Mouse (Mus musculus) C2C12 (cell line): ENCODE data around the gene Fibp. TPM values are rescaled to one million over a fixed set of nuclear protein-coding genes. Genes with fewer than 3 reads are reported as not detected.
"Not testable (repeated sequence)": the region's sequence is repeated elsewhere in the genome, so short reads cannot be mapped to it uniquely, and the experiment has no call there.

Experiments
- H3K27me3 ChIP-seq: one replicate; pipeline ENCODE4 v1.6.1; 2011; ENCODE audit not compliant: control insufficient read depth, insufficient read depth, insufficient read length
- H3K36me3 ChIP-seq: one replicate; pipeline ENCODE4 v1.6.1; 2011; ENCODE audit not compliant: control insufficient read depth, insufficient read depth
- H3K4me3 ChIP-seq: one replicate; pipeline ENCODE4 v1.5.1; 2011; ENCODE audit warnings: mild to moderate bottlenecking, control low read depth; ENCODE audit not compliant: poor library complexity, insufficient read depth, severe bottlenecking
- H3K79me2 ChIP-seq: one replicate; pipeline ENCODE4 v1.6.1; 2011; ENCODE audit not compliant: control insufficient read depth, insufficient read depth
- H3K79me3 ChIP-seq: one replicate; pipeline ENCODE4 v1.6.1; 2011; ENCODE audit warnings: low read depth, control low read depth
- H3ac ChIP-seq: one replicate; pipeline ENCODE3; 2011; ENCODE audit warnings: low read depth; ENCODE audit not compliant: control insufficient read depth, insufficient read length
- CEBPB ChIP-seq: IDR thresholded peaks from one replicate; pipeline ENCODE4 v1.6.1; 2011; ENCODE audit warnings: low read depth, mild to moderate bottlenecking, control low read depth, moderate library complexity
- CTCF ChIP-seq: IDR thresholded peaks from one replicate; pipeline ENCODE4 v1.5.1; 2011; ENCODE audit not compliant: control insufficient read depth, insufficient read depth, insufficient read length
- FOSL1 ChIP-seq: IDR thresholded peaks from one replicate; pipeline ENCODE4 v1.8.0; 2011; ENCODE audit warnings: mild to moderate bottlenecking, low read length; ENCODE audit not compliant: poor library complexity, insufficient read depth, severe bottlenecking
- MAX ChIP-seq: IDR thresholded peaks from one replicate; pipeline ENCODE4 v1.6.1; 2011; ENCODE audit warnings: mild to moderate bottlenecking, control low read depth
- MYOD1 ChIP-seq: IDR thresholded peaks from one replicate; pipeline ENCODE4 v1.6.1; 2011; ENCODE audit warnings: low read depth; ENCODE audit not compliant: control insufficient read depth, insufficient read length
- MYOG ChIP-seq: IDR thresholded peaks from one replicate; pipeline ENCODE4 v1.6.1; 2011; ENCODE audit not compliant: control insufficient read depth, insufficient read length; ENCODE audit errors: extremely low read depth
- USF1 ChIP-seq: IDR thresholded peaks from one replicate; pipeline ENCODE4 v1.6.1; 2011; ENCODE audit warnings: low read depth, mild to moderate bottlenecking, control low read depth, moderate library complexity
- polyA plus RNA-seq: library from polyadenylated mRNA; unstranded; fragments of >200 nt; fragmentation: generic; extraction: Trizol; gene quantifications from one replicate; pipeline ENCODE4 v1.2.1, GENCODE M21; 2012; ENCODE audit warnings: missing spikeins

Fibp gene
- polyA plus RNA-seq, 1 experiment: 83.7 TPM

DNA sequence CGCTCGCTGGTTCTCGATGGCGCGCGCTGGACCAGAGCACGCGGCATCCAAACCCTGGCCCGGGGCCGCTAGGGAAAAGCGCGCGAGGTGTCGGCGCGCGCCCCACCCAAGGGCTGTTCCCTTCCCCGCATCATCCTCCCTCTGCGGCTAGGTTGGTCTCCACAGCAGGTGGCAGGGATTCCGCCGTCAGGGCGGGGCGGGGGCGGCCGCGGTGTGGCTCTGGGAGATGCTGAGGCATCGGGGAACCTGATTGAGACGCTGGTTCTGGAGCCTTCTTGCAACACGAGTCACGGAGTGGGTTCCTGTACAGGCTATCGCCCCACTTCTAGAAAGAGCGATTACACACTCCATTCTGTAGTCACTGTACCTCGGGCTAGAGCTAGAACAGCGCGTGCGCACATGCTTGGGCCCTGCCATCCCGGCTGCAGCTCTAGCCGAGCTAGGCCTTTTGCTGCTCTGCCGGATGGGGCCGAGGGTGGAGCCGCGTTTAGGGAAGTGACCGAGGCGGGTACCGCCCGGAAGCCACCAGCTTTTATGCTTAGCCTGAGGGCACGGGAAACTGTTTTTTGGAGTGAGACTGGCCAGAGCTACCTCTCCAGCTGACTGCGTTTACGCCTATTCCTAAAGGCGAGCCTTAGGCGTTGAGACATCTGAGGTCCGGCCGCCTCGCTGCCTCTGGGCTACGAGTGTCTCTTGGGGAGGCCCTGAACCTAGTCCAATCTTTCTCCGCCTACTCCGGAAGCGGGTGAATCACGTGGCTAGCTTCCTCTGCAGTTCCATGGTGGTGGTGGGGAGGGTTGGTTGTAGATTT lies 30.7 kb downstream of the Fibp start:
- Histone ChIP-seq H3K27me3 (no peaks in the 10 kb centered on the region), H3K4me3 (peak overlapping the region; percentile 98), H3K79me2 (peaks cover 63% of the 10 kb centered on the region), H3K79me3 (peaks cover 39% of the 10 kb centered on the region), H3ac (peak overlapping the region; percentile 80), H3K36me3 (peaks cover 47% of the 10 kb centered on the region)
- TF ChIP-seq CEBPB (no peak), FOSL1 (no peak), MAX (peak; percentile 29), USF1 (peak; percentile 96), MYOG (no peak)

DNA sequence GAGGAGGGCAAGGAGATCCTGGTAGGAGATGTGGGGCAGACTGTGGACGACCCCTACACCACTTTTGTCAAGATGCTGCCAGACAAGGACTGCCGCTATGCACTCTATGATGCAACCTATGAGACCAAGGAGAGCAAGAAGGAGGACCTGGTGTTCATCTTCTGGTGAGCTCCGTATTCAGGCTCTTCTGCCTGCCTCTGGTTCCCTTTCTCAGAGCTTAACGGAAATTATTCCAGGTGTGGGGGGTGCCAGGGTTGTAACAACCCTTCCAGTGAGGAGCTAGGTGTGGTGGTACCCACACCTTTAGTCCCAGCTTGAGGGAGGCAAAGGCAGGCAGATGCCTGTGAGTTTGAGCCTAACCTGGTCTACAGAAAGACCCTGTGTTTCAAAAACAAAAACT lies 32.2 kb downstream of the Fibp start:
- H3ac ChIP-seq: no peak overlapping the region
- TF ChIP-seq MYOG: no peak
- TF ChIP-seq FOSL1: no peak
- TF ChIP-seq CTCF: no peak
- TF ChIP-seq MAX: no peak
- no peak for TF ChIP-seq MYOD1
- no peak for TF ChIP-seq USF1
- TF ChIP-seq CEBPB: no peak
- peaks cover 49% of the 10 kb centered on the region for H3K36me3 ChIP-seq
- H3K4me3 ChIP-seq: peak overlapping the region; percentile 98
- peaks cover 48% of the 10 kb centered on the region for H3K79me2 ChIP-seq
- H3K27me3 ChIP-seq: no peaks in the 10 kb centered on the region
- peaks cover 39% of the 10 kb centered on the region for H3K79me3 ChIP-seq

GRCm38 (mm10) chr19:5493301-5493721 lies 32.9 kb downstream of the Fibp start:
- H3K4me3 ChIP-seq, H3K27me3 ChIP-seq, H3ac ChIP-seq: not testable (repeated sequence)
- Histone ChIP-seq H3K79me2 (peaks cover 45% of the 10 kb centered on the region), H3K36me3 (peaks cover 49% of the 10 kb centered on the region), H3K79me3 (peaks cover 39% of the 10 kb centered on the region)

- no peak overlapping the region for H3K4me3 ChIP-seq
- no peaks in the 10 kb centered on the region for H3K27me3 ChIP-seq
- peaks cover 49% of the 10 kb centered on the region for H3K36me3 ChIP-seq
- H3ac ChIP-seq: no peak overlapping the region
- H3K79me2 ChIP-seq: peaks cover 45% of the 10 kb centered on the region
- TF ChIP-seq MYOD1 (no peak), MAX (no peak), USF1 (no peak), CTCF (no peak), FOSL1 (no peak), MYOG (no peak), CEBPB (no peak)
- H3K79me3 ChIP-seq: peaks cover 39% of the 10 kb centered on the region
These were observed 33.9 kb downstream of the Fibp start for GRCm38 (mm10) chr19:5494314-5494713.

DNA sequence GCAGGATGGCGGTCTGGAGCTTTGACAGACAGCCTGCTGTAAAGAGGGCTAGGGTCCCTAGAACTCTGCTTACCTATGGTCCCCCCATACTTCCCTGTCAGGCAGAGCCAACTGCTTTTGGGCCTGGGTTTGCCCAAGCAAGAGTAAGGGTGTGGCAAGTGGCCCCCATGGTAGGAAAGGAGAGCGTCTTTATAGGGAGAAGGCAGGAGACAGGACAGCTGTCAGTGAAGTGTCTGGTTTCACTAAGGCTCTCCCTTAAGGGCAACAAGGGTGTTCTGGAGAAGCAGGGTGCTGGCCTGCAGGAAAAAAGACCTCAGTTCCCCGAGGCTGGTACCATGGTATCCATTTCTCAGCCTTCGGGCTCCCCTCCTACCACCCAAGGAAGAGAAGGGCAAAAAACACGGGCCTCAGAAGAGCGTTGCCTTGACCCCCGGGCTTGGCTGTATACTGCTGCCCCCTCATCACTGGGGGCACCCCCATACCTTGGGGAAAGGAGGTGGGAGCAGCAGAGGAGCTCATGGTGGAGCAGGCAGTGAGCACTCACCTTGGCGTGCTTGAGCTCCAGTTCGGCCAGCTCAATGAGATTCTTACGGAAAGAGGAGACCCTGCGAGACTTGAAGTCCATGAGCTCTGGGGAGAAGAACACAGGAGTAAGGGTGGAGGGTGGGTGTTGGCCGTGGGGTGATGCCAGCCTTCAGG lies 35.1 kb downstream of the Fibp start:
- no peak overlapping the region for H3ac ChIP-seq
- peaks cover 43% of the 10 kb centered on the region for H3K79me2 ChIP-seq
- H3K36me3 ChIP-seq: peaks cover 49% of the 10 kb centered on the region
- TF ChIP-seq MAX: no peak
- TF ChIP-seq FOSL1: no peak
- TF ChIP-seq CTCF: no peak
- no peak for TF ChIP-seq CEBPB
- TF ChIP-seq MYOD1: no peak
- no peak for TF ChIP-seq MYOG
- TF ChIP-seq USF1: no peak
- H3K27me3 ChIP-seq: no peaks in the 10 kb centered on the region
- peaks cover 38% of the 10 kb centered on the region for H3K79me3 ChIP-seq
- no peak overlapping the region for H3K4me3 ChIP-seq

DNA sequence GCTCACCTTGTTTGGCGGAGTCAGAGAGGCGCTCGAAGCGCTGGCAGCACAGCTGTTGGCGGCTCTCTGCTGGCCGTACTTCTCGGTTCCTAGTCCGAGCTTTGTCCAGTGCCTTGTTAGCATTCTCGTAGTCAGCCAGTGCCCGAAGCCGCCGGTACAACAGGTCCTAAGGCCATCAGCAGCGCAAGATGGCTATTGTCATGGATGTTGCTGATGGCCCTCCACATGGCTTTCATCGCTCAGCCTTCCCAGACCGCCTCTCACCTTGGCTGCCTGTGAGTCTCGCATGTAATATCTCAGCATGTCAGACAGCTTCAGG lies 35.6 kb downstream of the Fibp start:
- H3K36me3 ChIP-seq: peaks cover 49% of the 10 kb centered on the region
- TF ChIP-seq MYOD1: no peak
- TF ChIP-seq MAX: no peak
- no peak for TF ChIP-seq CTCF
- TF ChIP-seq MYOG: no peak
- TF ChIP-seq CEBPB: no peak
- no peak for TF ChIP-seq USF1
- no peak for TF ChIP-seq FOSL1
- no peaks in the 10 kb centered on the region for H3K27me3 ChIP-seq
- H3K4me3 ChIP-seq: no peak overlapping the region
- H3ac ChIP-seq: no peak overlapping the region
- H3K79me2 ChIP-seq: peaks cover 38% of the 10 kb centered on the region
- peaks cover 33% of the 10 kb centered on the region for H3K79me3 ChIP-seq
